Mouse (Mus musculus) C2C12 (cell line): ENCODE measurements around the gene Otoa. TPM values are rescaled to one million over a fixed set of nuclear protein-coding genes. Genes with fewer than 3 reads are reported as not detected.

Experiments used
- H3K27me3 ChIP-seq: one replicate; pipeline ENCODE4 v1.6.1; 2011; ENCODE audit not compliant: control insufficient read depth, insufficient read depth, insufficient read length
- H3K36me3 ChIP-seq: one replicate; pipeline ENCODE4 v1.6.1; 2011; ENCODE audit not compliant: control insufficient read depth, insufficient read depth
- H3K4me3 ChIP-seq: one replicate; pipeline ENCODE4 v1.5.1; 2011; ENCODE audit warnings: mild to moderate bottlenecking, control low read depth; ENCODE audit not compliant: poor library complexity, insufficient read depth, severe bottlenecking
- H3K79me2 ChIP-seq: one replicate; pipeline ENCODE4 v1.6.1; 2011; ENCODE audit not compliant: control insufficient read depth, insufficient read depth
- H3K79me3 ChIP-seq: one replicate; pipeline ENCODE4 v1.6.1; 2011; ENCODE audit warnings: low read depth, control low read depth
- H3ac ChIP-seq: one replicate; pipeline ENCODE3; 2011; ENCODE audit warnings: low read depth; ENCODE audit not compliant: control insufficient read depth, insufficient read length
- CEBPB ChIP-seq: IDR thresholded peaks from one replicate; pipeline ENCODE4 v1.6.1; 2011; ENCODE audit warnings: low read depth, mild to moderate bottlenecking, control low read depth, moderate library complexity
- CTCF ChIP-seq: IDR thresholded peaks from one replicate; pipeline ENCODE4 v1.5.1; 2011; ENCODE audit not compliant: control insufficient read depth, insufficient read depth, insufficient read length
- FOSL1 ChIP-seq: IDR thresholded peaks from one replicate; pipeline ENCODE4 v1.8.0; 2011; ENCODE audit warnings: mild to moderate bottlenecking, low read length; ENCODE audit not compliant: poor library complexity, insufficient read depth, severe bottlenecking
- MAX ChIP-seq: IDR thresholded peaks from one replicate; pipeline ENCODE4 v1.6.1; 2011; ENCODE audit warnings: mild to moderate bottlenecking, control low read depth
- MYOD1 ChIP-seq: IDR thresholded peaks from one replicate; pipeline ENCODE4 v1.6.1; 2011; ENCODE audit warnings: low read depth; ENCODE audit not compliant: control insufficient read depth, insufficient read length
- MYOG ChIP-seq: IDR thresholded peaks from one replicate; pipeline ENCODE4 v1.6.1; 2011; ENCODE audit not compliant: control insufficient read depth, insufficient read length; ENCODE audit errors: extremely low read depth
- USF1 ChIP-seq: IDR thresholded peaks from one replicate; pipeline ENCODE4 v1.6.1; 2011; ENCODE audit warnings: low read depth, mild to moderate bottlenecking, control low read depth, moderate library complexity
- polyA plus RNA-seq: library from polyadenylated mRNA; unstranded; fragments of >200 nt; fragmentation: generic; extraction: Trizol; gene quantifications from one replicate; pipeline ENCODE4 v1.2.1, GENCODE M21; 2012; ENCODE audit warnings: missing spikeins

Otoa gene
- polyA plus RNA-seq, 1 experiment = 0.12 TPM

GRCm38 (mm10) chr7:121074281-121074680 lies 7.2 kb upstream of the Otoa start, which contains the start of gene Igsf6:
Gene Igsf6, minus strand, starts transcription at chr7:121074572.
- Histone ChIP-seq H3K4me3 (no peak within 1 kb of the TSS), H3K27me3 (no peaks in the 10 kb centered on the region), H3K79me3 (no peaks in the 10 kb centered on the region), H3K79me2 (no peaks in the 10 kb centered on the region), H3ac (no peak within 1 kb of the TSS), H3K36me3 (no peaks in the 10 kb centered on the region)
- TF ChIP-seq MYOD1 = no peak

DNA sequence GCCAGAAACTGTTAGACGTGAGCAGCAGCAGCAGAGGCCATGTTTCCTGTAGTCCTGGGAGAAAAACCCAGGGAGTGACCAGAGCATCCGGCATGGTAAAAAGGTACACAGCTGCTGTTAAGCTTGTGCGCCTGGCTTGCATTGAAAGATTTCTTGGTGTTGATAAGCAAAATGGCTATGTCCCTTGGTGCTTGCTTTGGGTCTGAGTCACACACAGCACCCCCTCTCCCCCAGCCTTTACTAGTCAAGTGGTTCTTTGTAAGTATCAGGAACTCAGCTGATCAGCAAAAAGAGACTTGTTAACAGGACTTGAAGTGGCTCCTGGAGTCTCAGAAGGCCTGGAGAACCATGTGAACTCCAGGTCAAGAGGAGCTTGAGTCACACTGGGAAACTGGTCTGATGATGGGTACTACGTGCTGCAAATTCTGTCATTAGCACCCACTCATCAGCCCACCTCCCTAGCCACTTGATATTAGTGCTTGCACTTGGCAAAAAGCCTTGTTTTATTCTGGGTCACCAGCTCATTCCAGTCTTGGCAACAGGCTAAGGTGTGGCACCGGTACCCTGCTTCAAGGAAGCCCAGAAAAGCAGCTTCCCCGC lies 6.5 kb upstream of the Otoa start:
- Histone ChIP-seq H3K4me3 (no peak overlapping the region), H3K36me3 (no peaks in the 10 kb centered on the region), H3K27me3 (no peaks in the 10 kb centered on the region), H3ac (no peak overlapping the region), H3K79me2 (no peaks in the 10 kb centered on the region), H3K79me3 (no peaks in the 10 kb centered on the region)
- TF ChIP-seq CTCF (no peak), MYOG (no peak), MAX (no peak), MYOD1 (no peak), USF1 (no peak), CEBPB (no peak), FOSL1 (no peak)

DNA sequence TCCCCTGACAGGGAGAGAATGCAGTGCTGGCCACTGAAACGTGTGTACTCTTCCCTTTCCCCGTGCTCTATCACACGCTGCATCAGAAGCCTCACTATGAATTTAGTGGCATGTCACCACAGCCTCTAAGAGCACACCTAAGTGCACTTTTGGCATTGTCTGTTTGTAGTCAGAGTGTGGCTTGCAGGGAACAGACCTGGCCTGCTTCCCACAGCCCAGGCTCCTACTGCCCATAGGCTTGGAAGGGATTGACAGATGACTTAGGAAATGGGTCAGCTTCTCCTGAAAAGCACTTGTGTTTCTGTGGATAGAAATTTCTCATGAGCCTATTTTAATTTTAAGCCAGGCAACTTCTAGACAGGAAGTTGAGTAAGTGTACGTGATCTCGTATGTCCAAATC lies 6.0 kb upstream of the Otoa start:
- H3K4me3 ChIP-seq = no peak overlapping the region
- H3K79me3 ChIP-seq = no peaks in the 10 kb centered on the region
- H3K27me3 ChIP-seq = no peaks in the 10 kb centered on the region
- TF ChIP-seq FOSL1 (no peak), MYOG (no peak), MYOD1 (no peak), CTCF (no peak), CEBPB (no peak), USF1 (no peak), MAX (no peak)
- no peaks in the 10 kb centered on the region for H3K79me2 ChIP-seq
- no peak overlapping the region for H3ac ChIP-seq
- H3K36me3 ChIP-seq = no peaks in the 10 kb centered on the region

DNA sequence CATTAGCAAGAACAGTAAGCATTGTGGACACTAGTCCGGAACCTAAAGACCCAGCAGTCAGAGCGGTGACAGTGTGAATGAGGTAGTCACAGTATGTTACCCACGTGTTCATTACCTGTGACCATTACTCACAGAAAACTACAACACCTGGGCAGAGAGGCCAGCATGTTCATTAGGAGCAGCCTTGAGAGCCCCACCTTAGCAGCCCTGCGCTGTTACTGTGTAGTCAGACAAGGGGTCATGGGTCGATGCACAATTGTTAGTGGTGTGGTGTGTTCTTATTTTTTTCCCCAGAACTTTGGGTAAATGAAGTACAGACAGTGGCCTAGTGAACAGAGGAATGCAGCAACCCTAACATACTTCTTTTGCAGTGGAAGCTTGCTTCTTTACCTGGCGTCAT lies 4.1 kb upstream of the Otoa start:
- no peaks in the 10 kb centered on the region for H3K27me3 ChIP-seq
- no peak overlapping the region for H3ac ChIP-seq
- no peaks in the 10 kb centered on the region for H3K36me3 ChIP-seq

DNA sequence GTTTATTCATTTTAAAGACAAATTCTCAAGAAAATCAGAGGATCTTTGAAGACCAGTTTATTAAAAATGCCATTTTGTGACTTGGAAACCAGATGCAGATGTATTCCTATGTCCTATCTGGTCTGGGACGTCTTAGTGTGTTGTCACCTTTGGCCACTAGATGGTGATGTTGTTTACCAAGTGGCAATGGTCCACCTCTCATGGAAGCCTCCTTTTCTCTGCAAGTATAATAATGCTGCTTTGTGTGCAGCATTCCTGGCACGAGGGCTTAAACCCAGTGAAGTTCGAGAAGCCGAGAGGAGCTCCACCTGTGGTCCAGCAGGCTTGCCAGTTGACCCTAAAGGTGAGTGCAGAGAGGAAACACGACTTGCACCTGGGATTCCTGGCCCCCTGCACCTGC lies 3.6 kb upstream of the Otoa start:
- Histone ChIP-seq H3K4me3 (no peak overlapping the region), H3K27me3 (no peaks in the 10 kb centered on the region), H3ac (no peak overlapping the region), H3K79me2 (no peaks in the 10 kb centered on the region), H3K36me3 (no peaks in the 10 kb centered on the region), H3K79me3 (no peaks in the 10 kb centered on the region)
- no peak for TF ChIP-seq FOSL1
- TF ChIP-seq MYOD1 = no peak
- no peak for TF ChIP-seq USF1
- TF ChIP-seq MAX = no peak
- no peak for TF ChIP-seq CTCF
- no peak for TF ChIP-seq CEBPB
- TF ChIP-seq MYOG = no peak

More for the DNA sequence above, 4.1 kb upstream of the Otoa start:
- TF ChIP-seq MYOG = no peak
- TF ChIP-seq MAX = no peak
- TF ChIP-seq USF1 = no peak
- no peak for TF ChIP-seq FOSL1
- TF ChIP-seq CEBPB = no peak
- no peak for TF ChIP-seq MYOD1
- no peak for TF ChIP-seq CTCF
- Histone ChIP-seq H3K4me3 (no peak overlapping the region), H3K79me3 (no peaks in the 10 kb centered on the region), H3K79me2 (no peaks in the 10 kb centered on the region)

- Histone ChIP-seq H3ac (no peak overlapping the region), H3K4me3 (no peak overlapping the region), H3K79me2 (no peaks in the 10 kb centered on the region), H3K36me3 (no peaks in the 10 kb centered on the region), H3K79me3 (no peaks in the 10 kb centered on the region), H3K27me3 (no peaks in the 10 kb centered on the region)
- TF ChIP-seq USF1 (no peak), CEBPB (no peak), MYOD1 (no peak), MAX (no peak), FOSL1 (no peak)
These were observed 366 bp downstream of the Otoa start for GRCm38 (mm10) chr7:121081816-121082215.
